Mouse (Mus musculus) cerebellum, adult 11 months (tissue): ENCODE results near the gene Olfr1453.
"Not testable (repeated sequence)": the region's sequence is repeated elsewhere in the genome, so short reads cannot be mapped to it uniquely, and the experiment has no call there.

Source experiments
- DNase-seq: peaks from one replicate; pipeline ENCODE4 v3.0.0; 2022

The Olfr1453 gene

DNA sequence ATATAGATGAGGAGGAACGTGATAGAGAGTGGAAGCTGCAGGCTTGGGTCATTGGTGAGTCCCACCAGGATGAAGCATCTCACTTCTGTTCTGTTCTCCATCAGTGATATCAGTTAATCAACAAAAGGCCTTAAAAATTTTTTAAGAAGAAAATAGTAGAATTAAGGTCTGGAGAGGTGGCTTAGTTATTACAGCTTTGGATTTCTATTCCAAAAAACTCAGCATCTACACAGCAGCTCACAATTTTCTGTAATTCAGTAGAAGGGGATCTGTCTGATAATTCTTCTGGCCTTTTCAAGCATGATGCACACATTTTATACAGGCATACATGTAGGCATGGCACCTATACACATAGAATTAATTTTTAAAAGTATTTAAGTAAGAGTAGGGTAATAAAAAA, at the start of gene Olfr1453:
Gene Olfr1453, minus strand, starts transcription at position 101 of the 400 bp plus-strand sequence.
- no peak for DNase-seq

DNA sequence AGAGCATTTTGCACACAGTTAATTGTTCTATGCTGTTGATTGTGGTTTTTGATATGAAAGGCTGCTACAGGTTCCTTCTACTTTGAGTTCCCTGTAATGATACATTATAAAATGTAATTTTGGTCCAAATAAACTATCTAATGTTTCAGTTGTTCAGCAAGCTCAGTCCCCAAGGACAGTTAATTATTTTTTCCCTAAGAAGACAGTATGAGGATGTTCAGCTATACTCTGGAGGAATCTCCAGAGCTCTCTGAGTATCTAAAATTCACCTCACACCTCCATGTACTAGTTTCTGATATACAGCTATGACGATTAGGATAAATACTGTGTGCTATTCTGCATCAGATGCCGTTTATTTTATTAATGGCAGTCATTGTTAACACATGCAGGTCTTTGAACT, 32.2 kb upstream of the Olfr1453 start, which contains the start of gene Olfr1454:
Gene Olfr1454, plus strand, starts transcription at position 301 of the 400 bp plus-strand sequence.
- DNase-seq: no peak

DNA sequence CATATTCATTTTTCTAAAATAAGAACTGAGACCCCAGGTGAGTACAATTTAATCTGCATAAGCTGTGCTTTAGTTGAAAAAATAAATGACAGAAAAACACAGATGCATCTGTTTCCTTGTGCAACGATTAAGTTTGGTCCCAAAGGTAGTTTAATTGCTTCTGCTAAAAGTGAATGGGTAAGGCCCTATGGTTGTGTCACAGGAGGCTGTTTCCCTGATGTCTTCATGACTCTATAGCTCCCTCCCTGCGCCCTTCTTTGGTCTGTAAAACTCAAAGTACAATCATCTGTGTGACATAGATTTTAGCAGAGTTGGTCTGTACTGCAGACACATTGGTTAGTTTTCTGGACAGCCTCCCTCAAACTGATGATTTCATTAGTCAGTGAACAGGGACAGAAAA, 33.4 kb downstream of the Olfr1453 start, which contains the start of gene Olfr1451:
Gene Olfr1451, plus strand, starts transcription at position 301 of the 400 bp plus-strand sequence.
- no peak for DNase-seq

DNA sequence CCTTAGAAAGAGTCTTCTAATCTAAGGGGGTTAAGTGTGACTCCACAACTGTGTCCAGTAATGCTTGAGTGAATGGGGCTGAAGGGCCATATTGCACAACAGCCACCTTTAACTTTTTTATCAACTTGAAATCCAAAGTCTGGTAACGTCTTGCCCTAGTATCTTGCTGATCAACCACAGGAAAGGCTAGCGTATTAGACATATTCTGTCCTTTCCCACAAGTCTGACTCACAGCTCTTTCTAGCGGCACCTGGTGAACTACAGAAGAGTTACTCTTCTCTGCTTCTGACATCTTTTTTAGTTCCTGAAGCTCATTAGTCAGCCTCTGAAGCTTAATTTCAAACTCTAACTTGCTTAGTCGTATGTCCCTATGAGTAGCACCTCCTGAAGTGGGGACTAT, 35.8 kb downstream of the Olfr1453 start:
- not testable (repeated sequence) for DNase-seq
